Mouse (Mus musculus) CH12.LX (cell line): ENCODE measurements at regions not wholly inside any gene's neighbourhood (a gene's known extent, or its start where the extent isn't known, plus 50 kb on each side); places are given as distances from the start of the nearest gene placed in this dataset.

Experiments used
- DNase-seq: peaks from one replicate; pipeline ENCODE4 v3.0.0-alpha.2; 2013; ENCODE audit errors: extremely low read depth
- H3K27ac ChIP-seq: 2 replicates; pipeline ENCODE4 v1.5.1; 2012; ENCODE audit warnings: low read depth, mild to moderate bottlenecking, control low read depth, moderate library complexity; ENCODE audit not compliant: insufficient read depth
- H3K27me3 ChIP-seq: replicated peaks from 2 replicates; pipeline ENCODE3; 2012; ENCODE audit warnings: inconsistent platforms
- H3K36me3 ChIP-seq, 2 experiments: replicated peaks in 1 of 2; 2 replicates each; pipeline versions ENCODE3 to v1.6.1; 2012; ENCODE audit warnings: inconsistent platforms in 1 of 2, low read length in 1 of 2, mild to moderate bottlenecking in 1 of 2, mixed read lengths in 1 of 2, moderate library complexity in 1 of 2; ENCODE audit not compliant: control insufficient read depth in 1 of 2, insufficient read depth in 1 of 2
- H3K4me1 ChIP-seq, 2 experiments: 2 replicates each; pipeline ENCODE4 v1.6.1; 2012; ENCODE audit warnings: inconsistent platforms in 1 of 2, moderate library complexity in 1 of 2; ENCODE audit not compliant: insufficient read depth in 2 of 2, control insufficient read depth in 1 of 2
- H3K4me2 ChIP-seq: 2 replicates; pipeline ENCODE4 v1.6.1; 2012; ENCODE audit warnings: low read depth, mild to moderate bottlenecking, control low read depth; ENCODE audit not compliant: poor library complexity, insufficient read depth, severe bottlenecking
- H3K4me3 ChIP-seq, 3 experiments: fragments of 150-350 bp in 1 of 3; sonication (generic) in 1 of 3; replicated peaks in 1 of 3; 2 replicates each; pipeline versions ENCODE3 to v1.5.1; 2011 to 2012; ENCODE audit warnings: low read depth in 2 of 3, low read length in 2 of 3, mild to moderate bottlenecking in 2 of 3, moderate library complexity in 2 of 3, control low read depth in 1 of 3, improper control_type of control experiment in 1 of 3, inconsistent platforms in 1 of 3, mixed read lengths in 1 of 3; ENCODE audit not compliant: poor library complexity in 1 of 3
- H3K79me2 ChIP-seq: replicated peaks from 2 replicates; pipeline ENCODE4 v1.6.1; 2012; ENCODE audit warnings: mild to moderate bottlenecking, moderate library complexity; ENCODE audit not compliant: control insufficient read depth, poor library complexity, insufficient read depth, severe bottlenecking; ENCODE audit errors: extremely low read depth
- H3K9ac ChIP-seq: 2 replicates; pipeline ENCODE4 v1.6.1; 2012; ENCODE audit warnings: low read depth, mild to moderate bottlenecking, control low read depth, moderate library complexity; ENCODE audit not compliant: insufficient read depth
- H3K9me3 ChIP-seq: replicated peaks from 2 replicates; pipeline ENCODE3; 2012; ENCODE audit warnings: low read length, inconsistent platforms, mixed read lengths
- BHLHE40 ChIP-seq: IDR thresholded peaks from 2 replicates; pipeline ENCODE4 v1.6.1; 2011; ENCODE audit warnings: mild to moderate bottlenecking, low read depth, low read length, improper control_type of control experiment
- CHD1 ChIP-seq: IDR thresholded peaks from 2 replicates; pipeline ENCODE4 v1.6.1; 2012; ENCODE audit warnings: low read depth, low read length, improper control_type of control experiment, inconsistent platforms
- CHD2 ChIP-seq: IDR thresholded peaks from 2 replicates; pipeline ENCODE4 v1.6.1; 2011; ENCODE audit warnings: low read length, improper control_type of control experiment
- CTCF ChIP-seq, 2 experiments: IDR thresholded peaks in 1 of 2; conservative IDR thresholded peaks in 1 of 2; 2 replicates each; pipeline ENCODE4 v1.5.1; 2011 to 2012; ENCODE audit warnings: low read depth in 2 of 2, low read length in 2 of 2, improper control_type of control experiment in 1 of 2, inconsistent platforms in 1 of 2, mild to moderate bottlenecking in 1 of 2, moderate library complexity in 1 of 2
- E2F4 ChIP-seq: IDR thresholded peaks from 2 replicates; pipeline ENCODE4 v1.6.1; 2011; ENCODE audit warnings: low read depth, low read length, improper control_type of control experiment; ENCODE audit not compliant: insufficient replicate concordance
- ELF1 ChIP-seq: IDR thresholded peaks from 2 replicates; pipeline ENCODE4 v1.6.1; 2014; ENCODE audit warnings: low read depth, mild to moderate bottlenecking, inconsistent platforms, low read length, improper control_type of control experiment
- ETS1 ChIP-seq: conservative IDR thresholded peaks from 2 replicates; pipeline ENCODE4 v1.6.1; 2012; ENCODE audit warnings: low read depth, mild to moderate bottlenecking, inconsistent platforms, low read length, improper control_type of control experiment, moderate library complexity
- HCFC1 ChIP-seq: IDR thresholded peaks from 2 replicates; pipeline ENCODE4 v1.6.1; 2012; ENCODE audit warnings: low read depth, mild to moderate bottlenecking, inconsistent platforms, low read length, improper control_type of control experiment
- IRF4 ChIP-seq: IDR thresholded peaks from 2 replicates; pipeline ENCODE4 v1.6.1; 2014; ENCODE audit warnings: low read depth, mild to moderate bottlenecking, inconsistent platforms, low read length, improper control_type of control experiment
- JUND ChIP-seq: conservative IDR thresholded peaks from 2 replicates; pipeline ENCODE4 v1.6.1; 2011; ENCODE audit warnings: low read depth, low read length, improper control_type of control experiment
- MAX ChIP-seq: IDR thresholded peaks from 2 replicates; pipeline ENCODE4 v1.6.1; 2011; ENCODE audit warnings: low read length, improper control_type of control experiment
- MAZ ChIP-seq: IDR thresholded peaks from 2 replicates; pipeline ENCODE4 v1.6.1; 2012; ENCODE audit warnings: low read depth, mild to moderate bottlenecking, inconsistent platforms, low read length, improper control_type of control experiment, moderate library complexity
- MYC ChIP-seq: IDR thresholded peaks from 2 replicates; pipeline ENCODE4 v1.6.1; 2011; ENCODE audit warnings: low read depth, mild to moderate bottlenecking, improper control_type of control experiment, low read length
- NELFE ChIP-seq: IDR thresholded peaks from 2 replicates; pipeline ENCODE4 v1.6.1; 2011; ENCODE audit warnings: low read depth, low read length, improper control_type of control experiment
- NRF1 ChIP-seq: IDR thresholded peaks from 2 replicates; pipeline ENCODE4 v1.6.1; 2014; ENCODE audit warnings: low read depth, mild to moderate bottlenecking, inconsistent platforms, low read length, improper control_type of control experiment, moderate library complexity
- POLR2A ChIP-seq: IDR thresholded peaks from 2 replicates; pipeline ENCODE4 v1.6.1; 2011; ENCODE audit warnings: low read depth, mild to moderate bottlenecking, improper control_type of control experiment, low read length
- POLR2AphosphoS2 ChIP-seq: IDR thresholded peaks from 2 replicates; pipeline ENCODE4 v1.6.1; 2011; ENCODE audit warnings: low read depth, low read length, improper control_type of control experiment
- RAD21 ChIP-seq: IDR thresholded peaks from 2 replicates; pipeline ENCODE4 v1.6.1; 2011; ENCODE audit warnings: low read depth, mild to moderate bottlenecking, low read length, improper control_type of control experiment, moderate library complexity
- RCOR1 ChIP-seq: conservative IDR thresholded peaks from 2 replicates; pipeline ENCODE4 v1.6.1; 2012; ENCODE audit warnings: low read depth, mild to moderate bottlenecking, inconsistent platforms, low read length, improper control_type of control experiment
- TBP ChIP-seq: conservative IDR thresholded peaks from 2 replicates; pipeline ENCODE4 v1.6.1; 2011; ENCODE audit warnings: low read depth, low read length, improper control_type of control experiment
- TCF12 ChIP-seq: IDR thresholded peaks from 2 replicates; pipeline ENCODE4 v1.6.1; 2014; ENCODE audit warnings: low read depth, mild to moderate bottlenecking, inconsistent platforms, low read length, improper control_type of control experiment
- USF1 ChIP-seq: IDR thresholded peaks from 2 replicates; pipeline ENCODE4 v1.6.1; 2014; ENCODE audit warnings: low read depth, mild to moderate bottlenecking, inconsistent platforms, low read length, improper control_type of control experiment
- USF2 ChIP-seq: conservative IDR thresholded peaks from 2 replicates; pipeline ENCODE4 v1.6.1; 2011; ENCODE audit warnings: low read depth, low read length, improper control_type of control experiment
- ZC3H11A ChIP-seq: IDR thresholded peaks from 2 replicates; pipeline ENCODE4 v1.6.1; 2012; ENCODE audit warnings: low read depth, mild to moderate bottlenecking, inconsistent platforms, low read length, improper control_type of control experiment
- ZMIZ1 ChIP-seq: IDR thresholded peaks from 2 replicates; pipeline ENCODE4 v1.6.1; 2012; ENCODE audit warnings: low read depth, mild to moderate bottlenecking, inconsistent platforms, low read length, improper control_type of control experiment
- dilution Hi-C: fragments of 300-500 bp; cut with MboI; formaldehyde crosslinking; loops from 2 replicates; pipeline ENCODE4 v1.14.3; 2020; ENCODE audit warnings: low sequenced_read_pairs; ENCODE audit not compliant: extremely low pct_unique_long_range_greater_than_20kb, extremely low pct_ligation_motif_present
- in situ Hi-C: fragments of 300-500 bp; cut with MboI; formaldehyde crosslinking; loops from 3 replicates; pipeline ENCODE4 v1.14.3; 2019; ENCODE audit warnings: low sequenced_read_pairs, low pct_ligation_motif_present, low pct_unique_long_range_greater_than_20kb, mixed read lengths

GRCm38 (mm10) chr3:101700974-101701610, 96.6 kb upstream of the Atp1a1 start:
- H3K27ac ChIP-seq: no peak overlapping the region
- no peak for DNase-seq
- in situ Hi-C loops (no loop called here), dilution Hi-C loops (no loop called here)
- H3K79me2 ChIP-seq: no peaks in the 10 kb centered on the region
- no peak for TF ChIP-seq ZMIZ1
- TF ChIP-seq RCOR1: no peak
- TF ChIP-seq TCF12: no peak
- TF ChIP-seq MAZ: no peak
- no peak for TF ChIP-seq RAD21
- no peak for TF ChIP-seq USF2
- no peak for TF ChIP-seq IRF4
- TF ChIP-seq USF1: no peak
- no peak for TF ChIP-seq ZC3H11A
- no peak for TF ChIP-seq BHLHE40
- peaks cover 4 to 25% of the 10 kb centered on the region in 2 experiments; a peak in 2 of 4 replicates for H3K4me1 ChIP-seq
- no peaks in the 10 kb centered on the region for H3K27me3 ChIP-seq
- no peaks in the 10 kb centered on the region for H3K9me3 ChIP-seq
- H3K36me3 ChIP-seq: no peaks in the 10 kb centered on the region
- H3K4me2 ChIP-seq: no peak overlapping the region
- H3K4me3 ChIP-seq: no peak overlapping the region
- H3K9ac ChIP-seq: no peak overlapping the region

DNA sequence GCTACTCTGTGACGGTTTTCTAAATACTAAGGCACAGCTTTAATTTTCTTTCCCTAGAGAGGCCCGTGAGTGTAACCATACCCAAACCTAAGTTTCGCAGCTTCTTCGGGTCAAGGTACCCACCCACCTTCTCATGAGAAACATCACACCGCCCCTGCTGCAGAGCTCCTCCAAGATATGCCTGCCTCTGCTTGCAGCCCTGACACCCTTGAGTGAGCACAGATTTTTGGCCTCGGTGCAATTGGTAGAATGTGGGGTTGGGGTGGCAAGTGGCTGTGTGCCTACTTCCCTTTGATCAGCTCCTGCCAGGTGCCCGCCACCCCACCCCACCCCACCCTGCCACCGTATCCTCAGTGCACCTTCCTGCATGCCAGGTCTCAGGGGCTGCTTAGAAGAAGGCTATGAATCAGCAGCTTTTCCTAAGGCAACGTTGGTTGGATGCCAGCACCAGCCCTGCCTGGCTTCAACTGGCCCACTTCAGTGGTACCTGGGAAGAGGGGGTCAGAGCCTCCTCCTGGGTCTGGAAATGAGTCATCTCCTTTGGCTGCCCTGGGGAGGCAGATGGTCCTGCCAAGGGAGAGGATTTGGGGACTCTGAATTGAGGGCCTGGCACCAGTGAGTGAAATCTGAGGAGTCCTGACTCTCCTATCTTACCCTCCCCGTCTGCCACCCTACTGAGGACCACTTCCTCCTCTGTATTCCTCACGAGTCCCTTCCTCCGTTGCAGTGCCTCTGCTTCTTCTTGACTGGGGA, 95.6 kb upstream of the Atp1a1 start:
- TF ChIP-seq ETS1: no peak
- no peak for TF ChIP-seq POLR2AphosphoS2
- TF ChIP-seq MYC: no peak
- no peak for TF ChIP-seq ZMIZ1
- TF ChIP-seq RAD21: no peak
- TF ChIP-seq TBP: no peak
- TF ChIP-seq CHD1: no peak
- no peak for TF ChIP-seq NRF1
- TF ChIP-seq NELFE: no peak
- TF ChIP-seq POLR2A: no peak
- no peak for TF ChIP-seq E2F4
- no peak for TF ChIP-seq JUND
- TF ChIP-seq CHD2: no peak
- no peak for TF ChIP-seq ZC3H11A
- no peak for TF ChIP-seq ELF1
- no peak for TF ChIP-seq HCFC1
- TF ChIP-seq CTCF (conservative IDR thresholded peaks at IDR 0.05 in 1 of 2, IDR thresholded peaks at IDR 0.05 in 1 of 2; ENCODE audit: low read depth in 2 of 2, low read length in 2 of 2): no peak
- no peak for TF ChIP-seq MAX
- no peak for TF ChIP-seq MAZ
- TF ChIP-seq BHLHE40: no peak
- no peak for DNase-seq
- in situ Hi-C loops: no loop called here
- Histone ChIP-seq H3K27me3 (no peaks in the 10 kb centered on the region), H3K27ac (no peak overlapping the region), H3K4me3 (no peak overlapping the region), H3K36me3 (no peaks in the 10 kb centered on the region), H3K79me2 (no peaks in the 10 kb centered on the region), H3K9ac (no peak overlapping the region), H3K4me1 (peaks cover 2 to 21% of the 10 kb centered on the region in 2 experiments; a peak in 2 of 4 replicates), H3K9me3 (no peaks in the 10 kb centered on the region), H3K4me2 (no peak overlapping the region)
- dilution Hi-C loops: no loop called here
